ENCODE assay signal across 16 mouse cellular contexts in the genomic region with DNA sequence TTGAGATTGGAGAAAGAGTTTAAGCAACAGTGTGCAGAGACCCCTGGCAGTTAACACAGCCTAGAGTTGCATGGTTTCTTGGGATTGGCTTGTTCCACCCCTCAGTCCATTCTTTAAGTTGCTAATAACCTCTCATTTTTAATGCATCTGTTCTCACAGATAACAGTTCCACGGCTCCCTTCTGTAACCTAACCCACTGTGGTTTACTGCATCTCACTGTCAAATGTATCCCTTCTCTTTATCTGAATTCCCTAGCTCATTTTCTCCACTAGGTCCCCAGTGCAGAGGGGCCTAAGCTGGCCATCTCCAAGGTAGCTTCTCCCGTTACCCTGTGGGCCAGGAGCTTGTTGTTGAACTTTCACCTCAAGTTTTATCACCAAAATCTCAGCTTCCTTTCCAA.
"Had no signal": no experiment of that assay in that cellular context is flagged by ENCODE, and none has a peak within 500 bp of the region (broad histone marks: within the 10 kb centered on the region; RNA-seq: fewer than 3 reads in every experiment).

No protein-coding gene starts in this region.

- H3K4me3 ChIP-seq: liver, embryonic 15.5 days; midbrain, embryonic 10.5 days; midbrain, embryonic 13.5 days; myocyte; neural tube, embryonic 13.5 days had no signal

- ATAC-seq: inflammation-experienced regulatory T-cells, adult 6 months; intestine, embryonic 16.5 days; midbrain, embryonic 16.5 days had no signal

- H3K4me2 ChIP-seq: liver, embryonic 15.5 days; midbrain, embryonic 13.5 days; neural tube, embryonic 13.5 days had no signal

- H3K9ac ChIP-seq: liver, embryonic 15.5 days; midbrain, embryonic 13.5 days; neural tube, embryonic 13.5 days had no signal

- H3K27me3 ChIP-seq: liver, embryonic 15.5 days; midbrain, embryonic 13.5 days; neural tube, embryonic 13.5 days had no signal

- H3K36me3 ChIP-seq: liver, embryonic 15.5 days; midbrain, embryonic 10.5 days; midbrain, embryonic 13.5 days; neural tube, embryonic 13.5 days had no signal

- DNase-seq: kidney, adult 18-20 months; kidney, adult 9 months; kidney, postnatal 14 days; kidney, postnatal 4 days; lung, adult 2 months; lung, postnatal 14 days; lung, postnatal 4 days; thymus, postnatal 25 days had no signal

- H3K27ac ChIP-seq: liver, embryonic 15.5 days; midbrain, embryonic 10.5 days; midbrain, embryonic 13.5 days; neural tube, embryonic 13.5 days had no signal

- H3K9me3 ChIP-seq: liver, embryonic 15.5 days; midbrain, embryonic 10.5 days; midbrain, embryonic 13.5 days; neural tube, embryonic 13.5 days had no signal
